Mouse (Mus musculus) heart, adult 8-10 months (tissue): Measurements from ENCODE around the gene Atp2b2. TPM values are rescaled to one million over a fixed set of nuclear protein-coding genes. Genes with fewer than 3 reads are reported as not detected.
"Not testable (repeated sequence)": the region's sequence is repeated elsewhere in the genome, so short reads cannot be mapped to it uniquely, and the experiment has no call there.

Source experiments
- DNase-seq: peaks from one replicate; pipeline ENCODE4 v3.0.0; 2022; ENCODE audit warnings: low spot score
- microRNA-seq: library from miRNA; unstranded; fragments of <30 nt; microRNA quantifications from one replicate; pipeline ENCODE4 v1.2.0, GENCODE M21; 2022
- total RNA-seq, 4 experiments: library from RNA; stranded (reverse); gene quantifications; 2 replicates each; pipeline ENCODE4 v1.2.4; 2022

The Atp2b2 gene
- total RNA-seq, 4 experiments from 2014 or later: 1.0 to 3.0 (median 1.6) TPM

DNA sequence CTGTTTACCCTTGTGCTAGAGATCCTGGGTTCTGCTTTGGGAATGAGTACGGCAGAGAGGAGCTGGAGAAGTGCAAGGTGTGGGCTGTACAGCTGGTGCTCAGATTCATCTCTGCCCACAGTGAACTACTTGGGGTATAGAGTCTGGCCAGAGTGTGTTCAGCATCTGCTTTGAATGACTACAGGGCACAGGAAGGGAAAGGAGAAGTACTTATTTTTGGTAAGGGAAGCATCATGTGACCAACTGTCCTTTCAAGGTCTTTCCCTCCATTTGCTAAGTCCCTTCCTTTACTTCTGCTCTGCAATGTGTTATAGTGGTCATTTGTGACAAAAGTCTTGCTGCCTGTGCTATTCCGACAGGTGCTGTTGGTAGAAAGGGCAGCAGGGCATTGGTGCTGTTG is 328.1 kb downstream of the Atp2b2 start:
- DNase-seq: peak; percentile 24

GRCm38 (mm10) chr6:113713389-113713788 is 329.0 kb downstream of the Atp2b2 start:
- DNase-seq: not testable (repeated sequence)

- no peak for DNase-seq
Observed at GRCm38 (mm10) chr6:113712718-113713117, 329.7 kb downstream of the Atp2b2 start.

DNA sequence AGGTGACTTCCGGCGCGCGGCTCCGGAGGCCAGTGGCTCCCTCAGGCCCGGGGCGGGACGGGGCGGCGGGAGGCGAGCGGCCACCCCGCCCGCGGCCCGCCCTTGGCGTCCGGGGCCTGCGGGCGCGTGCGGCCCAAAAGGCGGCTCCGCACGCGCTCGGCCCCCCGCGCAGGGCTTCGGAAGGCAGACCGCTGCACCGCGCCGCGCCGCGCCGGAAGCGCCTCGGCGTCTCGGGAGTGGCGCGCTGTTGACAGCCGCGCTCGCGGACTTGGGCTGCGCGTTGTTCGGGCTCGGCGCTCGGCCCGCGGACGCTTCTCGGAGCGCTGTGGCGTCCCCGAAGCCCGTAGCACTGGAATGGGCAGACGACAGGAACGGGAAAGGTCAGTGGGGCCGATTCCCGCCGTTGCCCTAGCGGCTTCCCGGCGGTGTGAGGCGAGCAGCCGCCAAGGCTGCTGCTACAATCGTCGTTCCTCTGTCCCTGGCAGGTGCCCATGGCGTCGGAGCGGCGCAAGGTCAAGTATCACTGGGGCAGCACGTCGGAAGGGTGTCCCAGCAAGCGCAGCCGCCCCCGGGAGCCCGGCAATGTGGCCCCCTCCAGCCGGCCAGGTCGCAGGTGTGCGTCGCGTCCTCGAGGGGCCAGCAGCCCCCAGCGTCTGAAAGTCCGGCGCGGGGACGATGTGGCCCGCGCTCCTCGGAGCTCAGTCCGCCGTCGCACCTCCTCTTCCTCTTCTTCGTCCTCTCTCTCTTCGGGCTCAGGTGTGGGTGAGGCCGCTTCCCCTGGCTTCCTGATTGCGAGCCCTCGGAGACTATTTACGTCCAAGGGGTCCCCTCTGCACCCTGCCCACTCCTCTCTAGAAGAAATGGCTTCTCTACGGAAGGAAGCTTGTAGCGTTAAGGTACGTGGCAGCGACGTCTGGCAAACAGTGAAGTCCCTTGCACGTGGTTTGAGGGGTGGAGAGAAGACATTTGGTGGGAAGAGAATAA is 344.9 kb downstream of the Atp2b2 start:
- no peak for DNase-seq

DNA sequence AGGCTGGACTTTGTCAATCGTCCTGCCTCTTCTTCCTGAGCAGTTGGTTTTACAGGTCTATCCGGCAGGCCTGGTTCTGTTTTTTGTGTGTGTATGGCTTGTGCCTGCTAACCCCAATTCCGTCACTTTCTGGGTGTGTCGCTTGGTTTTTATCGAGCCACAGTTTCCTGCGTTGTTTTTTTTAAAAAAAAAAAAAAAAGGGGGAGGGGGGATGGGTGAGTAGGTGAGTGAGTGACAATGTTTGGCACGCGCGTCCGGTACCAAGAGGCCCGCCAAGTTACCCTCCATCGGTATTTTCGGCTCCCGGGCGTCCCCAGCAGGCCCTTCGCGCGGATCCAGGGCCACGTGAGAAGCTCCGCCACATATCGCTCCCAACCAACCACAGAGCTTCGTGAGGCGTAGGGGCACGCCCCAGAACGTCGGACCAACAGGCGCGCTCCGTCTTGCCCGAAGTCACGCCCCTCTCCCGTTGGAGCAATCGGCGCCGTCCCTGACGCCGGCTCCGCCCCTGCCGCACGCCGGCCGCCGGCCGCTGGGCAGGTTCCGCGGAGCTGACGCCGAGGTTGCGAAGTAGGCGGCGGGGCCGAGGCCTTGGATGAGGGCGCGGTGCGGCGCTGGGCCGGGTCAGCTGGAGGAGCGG is 345.7 kb downstream of the Atp2b2 start, which contains the start of gene Tatdn2:
Gene Tatdn2, plus strand, starts transcription at position 469 of the 640 bp plus-strand sequence.
- DNase-seq: peak; percentile 96

- DNase-seq: no peak
Observed at GRCm38 (mm10) chr6:113695766-113696355, 346.6 kb downstream of the Atp2b2 start.

DNA sequence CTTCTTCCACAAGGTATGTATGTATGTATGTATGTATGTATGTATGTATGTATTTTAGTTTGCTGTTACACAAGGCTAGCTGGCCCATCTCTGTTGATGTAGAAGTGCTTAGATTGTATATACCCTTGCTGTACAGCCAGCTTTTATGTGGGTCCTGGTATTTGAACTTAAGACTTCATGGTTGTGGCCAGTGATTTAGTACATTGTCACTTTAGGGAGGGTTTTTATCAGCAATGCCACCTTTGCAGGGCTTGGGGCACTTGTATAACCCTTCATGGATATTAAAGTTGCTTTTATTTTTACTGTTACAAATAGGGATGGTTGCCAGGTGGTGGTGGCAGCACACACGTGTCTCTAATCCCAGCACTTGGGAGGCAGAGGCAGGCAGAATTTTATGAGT is 347.2 kb downstream of the Atp2b2 start:
- DNase-seq: no peak

Small RNAs within 50 kb of the gene (microRNA-seq; reads per million reads assigned to microRNA genes)
- not detected for gene Mir7042

Other genes with a start within 250 kb of the Atp2b2 start
- not detected for gene Slc6a11, start 88.6 kb upstream of the Atp2b2 start, total RNA-seq
- under 1 TPM in 3 of 4 experiments, not detected in 1; 0.06 to 0.12 (median 0.11) TPM for gene Slc6a1, start 240.0 kb upstream of the Atp2b2 start, total RNA-seq